Mouse (Mus musculus): Measurements from ENCODE around the gene Rbpj. TPM values are rescaled to one million over a fixed set of nuclear protein-coding genes. Genes with fewer than 3 reads are reported as not detected.
A peak's percentile ranks its signal among the peaks of the same experiment; 100 is the strongest.

Gene Rbpj
- polyA plus RNA-seq, 1 experiment: 16.0 TPM

DNA sequence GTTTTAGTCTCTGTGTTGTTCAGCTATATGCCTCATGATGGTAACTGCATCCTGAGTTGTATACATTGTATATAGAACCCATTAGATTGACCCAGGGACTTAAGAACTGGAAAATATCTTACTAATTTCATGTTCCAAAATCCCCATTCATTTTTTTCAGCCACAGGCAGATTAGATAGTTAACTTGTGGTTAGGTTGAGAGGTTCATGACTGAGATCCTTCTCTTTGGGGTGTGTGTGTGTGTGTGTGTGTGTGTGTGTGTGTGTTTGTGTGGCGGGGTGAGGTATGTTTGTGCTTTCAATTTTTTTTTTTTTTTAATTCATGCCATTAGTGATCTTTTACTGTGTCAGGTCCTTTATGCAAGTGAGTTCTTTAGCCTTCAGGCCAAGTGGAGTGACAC, 133.2 kb downstream of the Rbpj start:
- peaks cover 100% of the 10 kb centered on the region for H3K79me2 ChIP-seq (ENCODE audit: control insufficient read depth, insufficient read depth)
- H3ac ChIP-seq (ENCODE audit: control insufficient read depth, insufficient read length): no peak overlapping the region
- TF ChIP-seq SRF (IDR thresholded peaks at IDR 0.05; ENCODE audit: control insufficient read depth, insufficient read length, low read depth): no peak
- H3K27me3 ChIP-seq (ENCODE audit: control insufficient read depth, insufficient read depth, insufficient read length): no peaks in the 10 kb centered on the region
- H3K4me2 ChIP-seq (ENCODE audit: low read depth): no peak overlapping the region
- no peak overlapping the region for H3K4me3 ChIP-seq
- no peaks in the 10 kb centered on the region for H3K36me3 ChIP-seq (ENCODE audit: control insufficient read depth, insufficient read depth)

DNA sequence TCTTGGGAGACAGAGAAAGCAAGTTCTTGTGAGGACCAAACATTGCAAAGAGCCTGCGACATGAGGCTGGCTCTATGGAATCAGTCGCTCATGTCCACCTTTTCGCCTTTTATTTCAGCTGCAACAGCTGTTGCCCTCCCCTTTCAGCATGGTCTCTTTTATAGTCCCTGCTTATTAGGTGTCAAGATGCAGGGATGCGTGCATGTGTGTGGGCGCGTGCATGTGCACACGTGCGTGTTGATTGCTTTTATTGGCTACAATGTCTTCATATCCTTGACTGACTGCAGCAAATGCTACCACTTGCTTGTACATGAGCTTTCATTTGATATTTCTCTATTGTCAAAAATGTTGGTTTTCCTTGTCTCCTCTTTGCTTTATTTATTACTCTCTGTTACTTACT, 136.2 kb downstream of the Rbpj start:
- TF ChIP-seq POLR2AphosphoS2 (IDR thresholded peaks at IDR 0.05; ENCODE audit: insufficient read length, low read depth) (peak; percentile 17), MYOG (IDR thresholded peaks at IDR 0.05; ENCODE audit: control insufficient read depth in 1 of 3, insufficient read depth in 1 of 3, insufficient read length in 2 of 3, low read depth in 2 of 3) (peak in 2 of 3 experiments; percentile 62 to 69), TCF12 (IDR thresholded peaks at IDR 0.05; ENCODE audit: insufficient read depth, poor library complexity, severe bottlenecking) (no peak), E2F4 (IDR thresholded peaks at IDR 0.05; ENCODE audit: insufficient read depth) (no peak), POLR2A (IDR thresholded peaks at IDR 0.05; ENCODE audit: insufficient read length, low read depth) (peak; percentile 48), MYOD1 (IDR thresholded peaks at IDR 0.05; ENCODE audit: control insufficient read depth in 1 of 3, insufficient read length in 2 of 3, low read depth in 2 of 3) (peak in 2 of 3 experiments; percentile 85 to 88), TCF3 (IDR thresholded peaks at IDR 0.05; ENCODE audit: insufficient read length, low read depth) (peak; percentile 2)
- Histone ChIP-seq H3K27me3 (ENCODE audit: control insufficient read depth, insufficient read depth, insufficient read length) (no peaks in the 10 kb centered on the region), H3K79me2 (ENCODE audit: control insufficient read depth, insufficient read depth) (peaks cover 100% of the 10 kb centered on the region)

GRCm38 (mm10) chr5:53605450-53605849, 139.5 kb downstream of the Rbpj start:
- Histone ChIP-seq H3K4me2 (ENCODE audit: low read depth) (peak overlapping the region; percentile 33), H3K4me3 (no peak overlapping the region), H3ac (ENCODE audit: control insufficient read depth, insufficient read length) (no peak overlapping the region), H3K79me2 (ENCODE audit: control insufficient read depth, insufficient read depth) (peaks cover 100% of the 10 kb centered on the region), H3K27me3 (ENCODE audit: control insufficient read depth, insufficient read depth, insufficient read length) (no peaks in the 10 kb centered on the region), H3K36me3 (ENCODE audit: control insufficient read depth, insufficient read depth) (no peaks in the 10 kb centered on the region)
- TF ChIP-seq CEBPB (IDR thresholded peaks at IDR 0.05; ENCODE audit: insufficient read depth, poor library complexity, severe bottlenecking) (no peak), TCF12 (IDR thresholded peaks at IDR 0.05; ENCODE audit: insufficient read depth, poor library complexity, severe bottlenecking) (peak; percentile 45), POLR2A (IDR thresholded peaks at IDR 0.05; ENCODE audit: insufficient read length, low read depth) (no peak), MYOG (IDR thresholded peaks at IDR 0.05; ENCODE audit: control insufficient read depth in 1 of 3, insufficient read depth in 1 of 3, insufficient read length in 2 of 3, low read depth in 2 of 3) (peak in 2 of 3 experiments; percentile 60 to 75), MYOD1 (IDR thresholded peaks at IDR 0.05; ENCODE audit: control insufficient read depth in 1 of 3, insufficient read length in 2 of 3, low read depth in 2 of 3) (peak; percentile 3 to 74 (median 50))

More for the DNA sequence above, 136.2 kb downstream of the Rbpj start:
- H3K4me3 ChIP-seq: no peak overlapping the region
- H3K4me2 ChIP-seq (ENCODE audit: low read depth): no peak overlapping the region
- no peaks in the 10 kb centered on the region for H3K36me3 ChIP-seq (ENCODE audit: control insufficient read depth, insufficient read depth)
- no peak overlapping the region for H3ac ChIP-seq (ENCODE audit: control insufficient read depth, insufficient read length)

DNA sequence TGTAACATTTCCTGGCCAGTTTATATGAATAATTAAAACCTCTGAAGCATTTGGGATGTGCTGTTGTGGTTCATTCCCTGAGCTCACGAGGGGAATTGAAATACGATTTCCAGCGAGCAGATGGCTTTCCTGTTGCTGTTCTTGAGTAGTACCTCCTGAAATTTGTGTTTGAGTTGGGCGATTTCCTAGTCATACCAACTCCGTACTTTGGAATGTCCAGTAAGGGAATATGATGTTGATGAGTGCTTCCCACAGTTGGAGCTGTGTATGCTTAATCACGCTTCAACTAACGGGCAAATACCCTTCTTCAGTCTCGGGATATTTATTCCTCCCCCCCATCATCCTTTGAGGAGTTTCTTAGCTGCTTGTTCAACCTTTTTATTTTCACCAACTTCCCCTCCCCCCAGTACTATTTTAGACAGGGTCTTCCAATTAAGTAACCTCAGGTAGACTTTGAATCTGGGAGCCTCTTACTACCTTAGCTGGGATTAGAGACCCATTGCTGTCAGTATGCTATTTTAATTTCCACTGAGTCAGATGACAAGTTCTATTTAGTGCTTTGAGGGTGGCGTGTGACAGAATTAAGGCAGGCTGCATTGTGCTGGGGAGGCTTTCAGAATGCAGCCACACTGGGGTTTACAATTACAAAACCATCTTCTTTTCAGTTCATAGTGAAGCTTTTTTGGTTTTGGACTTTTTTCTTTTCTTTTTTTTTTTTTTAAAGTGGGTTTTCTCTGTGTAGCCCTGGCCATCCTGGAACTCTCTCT, 141.5 kb downstream of the Rbpj start:
- H3K36me3 ChIP-seq (ENCODE audit: control insufficient read depth, insufficient read depth): no peaks in the 10 kb centered on the region
- no peak overlapping the region for H3ac ChIP-seq (ENCODE audit: control insufficient read depth, insufficient read length)
- H3K4me3 ChIP-seq: no peak overlapping the region
- TF ChIP-seq REST (IDR thresholded peaks at IDR 0.05; ENCODE audit: insufficient read depth, insufficient read length) (no peak), POLR2A (IDR thresholded peaks at IDR 0.05; ENCODE audit: insufficient read length, low read depth) (no peak), MYOD1 (IDR thresholded peaks at IDR 0.05; ENCODE audit: control insufficient read depth in 1 of 3, insufficient read length in 2 of 3, low read depth in 2 of 3) (no peak), TCF12 (IDR thresholded peaks at IDR 0.05; ENCODE audit: insufficient read depth, poor library complexity, severe bottlenecking) (no peak), E2F4 (IDR thresholded peaks at IDR 0.05; ENCODE audit: insufficient read depth) (no peak), MYOG (IDR thresholded peaks at IDR 0.05; ENCODE audit: control insufficient read depth in 1 of 3, insufficient read depth in 1 of 3, insufficient read length in 2 of 3, low read depth in 2 of 3) (no peak), SRF (IDR thresholded peaks at IDR 0.05; ENCODE audit: control insufficient read depth, insufficient read length, low read depth) (no peak), POLR2AphosphoS2 (IDR thresholded peaks at IDR 0.05; ENCODE audit: insufficient read length, low read depth) (no peak), TCF3 (IDR thresholded peaks at IDR 0.05; ENCODE audit: insufficient read length, low read depth) (no peak), MAX (IDR thresholded peaks at IDR 0.05; ENCODE audit: low read depth) (no peak), CEBPB (IDR thresholded peaks at IDR 0.05; ENCODE audit: insufficient read depth, poor library complexity, severe bottlenecking) (no peak), USF1 (IDR thresholded peaks at IDR 0.05; ENCODE audit: low read depth) (no peak)
- peak overlapping the region; percentile 7 for H3K4me2 ChIP-seq (ENCODE audit: low read depth)
- H3K79me2 ChIP-seq (ENCODE audit: control insufficient read depth, insufficient read depth): peaks cover 100% of the 10 kb centered on the region
- H3K27me3 ChIP-seq (ENCODE audit: control insufficient read depth, insufficient read depth, insufficient read length): no peaks in the 10 kb centered on the region

DNA sequence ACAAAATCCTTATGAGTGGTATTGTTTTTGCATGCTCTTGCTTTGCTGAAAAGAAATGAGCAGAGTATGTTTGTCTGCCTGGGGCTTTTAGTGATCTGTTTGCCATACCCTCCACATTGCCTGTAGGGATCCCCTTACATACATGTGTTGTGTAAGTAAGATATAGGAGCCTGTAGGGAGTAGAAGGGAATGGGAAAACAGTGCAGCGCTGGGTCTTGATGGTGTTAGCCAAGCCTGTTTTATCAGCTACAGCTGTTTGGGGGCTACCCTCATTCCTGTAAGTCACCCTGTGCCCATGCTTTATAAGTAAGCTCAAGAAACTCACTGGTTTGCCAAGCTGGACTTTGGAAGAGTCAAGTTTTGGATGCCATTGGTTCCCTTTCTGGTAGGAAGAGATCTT, 152.9 kb downstream of the Rbpj start:
- Histone ChIP-seq H3K4me3 (no peak overlapping the region), H3ac (ENCODE audit: control insufficient read depth, insufficient read length) (no peak overlapping the region), H3K36me3 (ENCODE audit: control insufficient read depth, insufficient read depth) (peaks cover 9% of the 10 kb centered on the region), H3K79me2 (ENCODE audit: control insufficient read depth, insufficient read depth) (peaks cover 100% of the 10 kb centered on the region), H3K4me2 (ENCODE audit: low read depth) (peak overlapping the region; percentile 31), H3K27me3 (ENCODE audit: control insufficient read depth, insufficient read depth, insufficient read length) (no peaks in the 10 kb centered on the region)
- TF ChIP-seq MYOD1 (IDR thresholded peaks at IDR 0.05; ENCODE audit: control insufficient read depth in 1 of 3, insufficient read length in 2 of 3, low read depth in 2 of 3): peak in 2 of 3 experiments; percentile 16 to 44
- no peak for TF ChIP-seq SRF (IDR thresholded peaks at IDR 0.05; ENCODE audit: control insufficient read depth, insufficient read length, low read depth)
- peak in 1 of 3 experiments; percentile 18 for TF ChIP-seq MYOG (IDR thresholded peaks at IDR 0.05; ENCODE audit: control insufficient read depth in 1 of 3, insufficient read depth in 1 of 3, insufficient read length in 2 of 3, low read depth in 2 of 3)
- TF ChIP-seq POLR2AphosphoS2 (IDR thresholded peaks at IDR 0.05; ENCODE audit: insufficient read length, low read depth): no peak
- TF ChIP-seq TCF12 (IDR thresholded peaks at IDR 0.05; ENCODE audit: insufficient read depth, poor library complexity, severe bottlenecking): no peak

Measured in myocyte (in vitro differentiated cells).